Mouse (Mus musculus): Measurements from ENCODE around the gene Uchl5. TPM values are rescaled to one million over a fixed set of nuclear protein-coding genes. Genes with fewer than 3 reads are reported as not detected.

Uchl5 gene
- polyA plus RNA-seq, 1 experiment: 4.9 TPM

GRCm38 (mm10) chr1:143739361-143740350 is 37.4 kb upstream of the Uchl5 start:
- WGBS: 1% methylated on average over 69 of the region's 71 CpGs
- TF ChIP-seq CTCF (IDR thresholded peaks at IDR 0.05; ENCODE audit: extremely low read depth, insufficient read depth, insufficient read length, insufficient replicate concordance) (no peak), POLR2A (IDR thresholded peaks at IDR 0.05; ENCODE audit: low read depth, low read length) (peak; percentile 37; the same call in 1 of the 2 replicates)
- Histone ChIP-seq H3K4me1 (ENCODE audit: control insufficient read depth, insufficient read depth, insufficient read length) (peaks cover 3% of the 10 kb centered on the region; the same call in 1 of the 2 replicates), H3K36me3 (ENCODE audit: control insufficient read depth, insufficient read depth, low read length) (peaks cover 3% of the 10 kb centered on the region), H3K27ac (ENCODE audit: insufficient read depth, low read length) (peak overlapping the region; percentile 59), H3K4me3 (ENCODE audit: extremely low read depth, insufficient read depth, insufficient read length) (peak overlapping the region; percentile 85), H3K27me3 (ENCODE audit: control insufficient read depth, insufficient read depth, low read length) (no peaks in the 10 kb centered on the region)
- DNase-seq (ENCODE audit: low read depth in 1 of 2, low spot score in 2 of 2): peak; percentile 75 to 92

DNA sequence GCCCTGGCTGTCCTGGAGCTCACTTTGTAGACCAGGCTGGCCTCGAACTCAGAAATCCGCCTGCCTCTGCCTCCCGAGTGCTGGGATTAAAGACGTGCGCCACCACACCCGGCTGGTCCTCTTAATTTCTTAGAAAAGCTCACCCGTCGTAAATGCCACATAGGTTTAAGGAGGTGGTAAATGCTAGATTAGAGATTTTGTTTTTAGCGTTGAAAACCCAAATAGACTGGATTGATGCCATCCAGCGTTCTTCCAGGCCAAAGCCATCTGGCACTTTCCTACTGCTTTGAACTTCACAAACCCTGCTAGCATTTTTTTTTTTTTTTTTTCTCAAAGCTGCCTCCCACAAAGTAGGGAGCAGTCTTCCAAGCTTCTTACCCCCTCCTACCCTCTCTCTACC is 36.5 kb upstream of the Uchl5 start:
- Histone ChIP-seq H3K4me1 (ENCODE audit: control insufficient read depth, insufficient read depth, insufficient read length) (peaks cover 3% of the 10 kb centered on the region; the same call in 1 of the 2 replicates), H3K36me3 (ENCODE audit: control insufficient read depth, insufficient read depth, low read length) (peaks cover 7% of the 10 kb centered on the region), H3K27ac (ENCODE audit: insufficient read depth, low read length) (no peak overlapping the region), H3K4me3 (ENCODE audit: extremely low read depth, insufficient read depth, insufficient read length) (no peak overlapping the region), H3K27me3 (ENCODE audit: control insufficient read depth, insufficient read depth, low read length) (no peaks in the 10 kb centered on the region)
- 90% methylated on average over 10 of the region's 10 CpGs for WGBS
- DNase-seq (ENCODE audit: low read depth in 1 of 2, low spot score in 2 of 2): no peak
- TF ChIP-seq CTCF (IDR thresholded peaks at IDR 0.05; ENCODE audit: extremely low read depth, insufficient read depth, insufficient read length, insufficient replicate concordance) (no peak), POLR2A (IDR thresholded peaks at IDR 0.05; ENCODE audit: low read depth, low read length) (no peak)

DNA sequence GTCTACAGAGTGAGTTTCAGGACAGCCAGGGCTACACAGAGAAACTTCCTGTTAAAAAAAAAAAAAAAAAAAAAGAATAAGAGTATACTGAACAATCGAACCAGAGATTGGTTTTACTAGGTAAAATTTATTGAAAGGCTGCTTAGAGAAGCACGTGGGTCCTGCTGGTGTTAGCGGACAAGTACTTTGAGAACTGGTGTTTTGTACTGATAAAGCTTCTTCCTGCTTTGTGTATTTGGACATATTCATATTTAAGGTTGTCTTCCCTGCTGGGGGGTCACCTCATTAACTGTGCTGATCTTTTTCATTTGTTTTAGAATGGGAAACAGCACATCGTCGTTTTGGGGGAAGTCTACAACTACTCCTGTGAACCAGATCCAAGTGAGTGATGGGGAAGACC is 35.7 kb upstream of the Uchl5 start:
- Histone ChIP-seq H3K27me3 (ENCODE audit: control insufficient read depth, insufficient read depth, low read length) (no peaks in the 10 kb centered on the region), H3K4me3 (ENCODE audit: extremely low read depth, insufficient read depth, insufficient read length) (no peak overlapping the region), H3K27ac (ENCODE audit: insufficient read depth, low read length) (no peak overlapping the region), H3K36me3 (ENCODE audit: control insufficient read depth, insufficient read depth, low read length) (peaks cover 14% of the 10 kb centered on the region), H3K4me1 (ENCODE audit: control insufficient read depth, insufficient read depth, insufficient read length) (peaks cover 3% of the 10 kb centered on the region; the same call in 1 of the 2 replicates)
- DNase-seq (ENCODE audit: low read depth in 1 of 2, low spot score in 2 of 2): no peak
- 79% methylated on average over 5 of the region's 5 CpGs for WGBS
- no peak for TF ChIP-seq CTCF (IDR thresholded peaks at IDR 0.05; ENCODE audit: extremely low read depth, insufficient read depth, insufficient read length, insufficient replicate concordance)
- no peak for TF ChIP-seq POLR2A (IDR thresholded peaks at IDR 0.05; ENCODE audit: low read depth, low read length)

GRCm38 (mm10) chr1:143742186-143742585 is 34.9 kb upstream of the Uchl5 start:
- no peak overlapping the region for H3K27ac ChIP-seq (ENCODE audit: insufficient read depth, low read length)
- TF ChIP-seq CTCF (IDR thresholded peaks at IDR 0.05; ENCODE audit: extremely low read depth, insufficient read depth, insufficient read length, insufficient replicate concordance): no peak
- no peak for TF ChIP-seq POLR2A (IDR thresholded peaks at IDR 0.05; ENCODE audit: low read depth, low read length)
- DNase-seq (ENCODE audit: low read depth in 1 of 2, low spot score in 2 of 2): no peak
- 95% methylated on average over 6 of the region's 6 CpGs for WGBS
- H3K27me3 ChIP-seq (ENCODE audit: control insufficient read depth, insufficient read depth, low read length): no peaks in the 10 kb centered on the region
- peaks cover 16% of the 10 kb centered on the region for H3K36me3 ChIP-seq (ENCODE audit: control insufficient read depth, insufficient read depth, low read length)
- no peak overlapping the region for H3K4me3 ChIP-seq (ENCODE audit: extremely low read depth, insufficient read depth, insufficient read length)
- H3K4me1 ChIP-seq (ENCODE audit: control insufficient read depth, insufficient read depth, insufficient read length): peaks cover 3% of the 10 kb centered on the region; the same call in 1 of the 2 replicates

DNA sequence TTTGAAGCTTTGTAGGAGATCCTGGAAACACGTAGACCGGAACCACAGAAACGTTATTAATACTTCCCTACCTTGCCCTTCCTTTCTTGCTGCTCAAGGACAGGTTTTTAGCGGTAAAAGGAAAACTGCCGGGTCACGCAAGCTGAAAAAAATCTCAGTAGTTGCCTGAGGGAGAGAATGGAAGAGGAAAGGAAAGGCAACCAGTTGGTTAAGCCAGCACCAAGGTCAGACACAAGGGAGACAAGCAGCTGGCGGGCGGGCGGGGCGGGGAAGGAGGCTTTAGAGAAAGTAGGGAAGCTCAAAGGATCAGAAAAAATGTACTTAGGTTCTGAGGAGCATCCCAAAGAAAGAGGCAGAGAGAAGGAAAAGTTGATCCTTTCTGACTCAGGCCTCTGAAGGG is 31.2 kb upstream of the Uchl5 start:
- no peak overlapping the region for H3K4me3 ChIP-seq (ENCODE audit: extremely low read depth, insufficient read depth, insufficient read length)
- 91% methylated on average over 10 of the region's 10 CpGs for WGBS
- DNase-seq (ENCODE audit: low read depth in 1 of 2, low spot score in 2 of 2): no peak
- TF ChIP-seq POLR2A (IDR thresholded peaks at IDR 0.05; ENCODE audit: low read depth, low read length): no peak
- no peak for TF ChIP-seq CTCF (IDR thresholded peaks at IDR 0.05; ENCODE audit: extremely low read depth, insufficient read depth, insufficient read length, insufficient replicate concordance)
- no peaks in the 10 kb centered on the region for H3K4me1 ChIP-seq (ENCODE audit: control insufficient read depth, insufficient read depth, insufficient read length)
- H3K27ac ChIP-seq (ENCODE audit: insufficient read depth, low read length): no peak overlapping the region
- H3K36me3 ChIP-seq (ENCODE audit: control insufficient read depth, insufficient read depth, low read length): peaks cover 20% of the 10 kb centered on the region
- H3K27me3 ChIP-seq (ENCODE audit: control insufficient read depth, insufficient read depth, low read length): no peaks in the 10 kb centered on the region

DNA sequence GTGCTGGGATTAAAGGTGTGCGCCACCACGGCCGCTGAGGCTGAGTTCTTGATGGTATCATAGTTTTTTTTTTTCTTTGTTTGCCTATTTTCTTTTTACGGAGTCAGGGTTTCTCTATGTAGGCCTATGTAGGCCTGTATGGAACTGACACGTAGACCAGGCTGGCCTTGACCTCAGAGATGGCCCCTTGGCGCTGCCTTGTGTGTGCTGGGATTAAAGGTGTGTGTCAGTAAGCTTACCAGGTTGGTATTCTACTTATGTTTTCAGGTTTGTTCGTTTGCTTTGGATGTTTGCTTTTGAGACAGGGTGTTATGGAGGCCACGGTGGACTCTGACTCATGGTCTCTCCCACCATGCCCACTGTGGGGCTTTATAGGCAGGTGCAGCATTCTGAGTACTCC is 14.9 kb upstream of the Uchl5 start:
- 96% methylated on average over 8 of the region's 8 CpGs for WGBS
- H3K27me3 ChIP-seq (ENCODE audit: control insufficient read depth, insufficient read depth, low read length): no peaks in the 10 kb centered on the region
- H3K4me3 ChIP-seq (ENCODE audit: extremely low read depth, insufficient read depth, insufficient read length): no peak overlapping the region
- no peak overlapping the region for H3K27ac ChIP-seq (ENCODE audit: insufficient read depth, low read length)
- no peaks in the 10 kb centered on the region for H3K4me1 ChIP-seq (ENCODE audit: control insufficient read depth, insufficient read depth, insufficient read length)
- peaks cover 1% of the 10 kb centered on the region; the same call in 1 of the 2 replicates for H3K36me3 ChIP-seq (ENCODE audit: control insufficient read depth, insufficient read depth, low read length)
- no peak for DNase-seq (ENCODE audit: low read depth in 1 of 2, low spot score in 2 of 2)
- TF ChIP-seq POLR2A (IDR thresholded peaks at IDR 0.05; ENCODE audit: low read depth, low read length) (no peak), CTCF (IDR thresholded peaks at IDR 0.05; ENCODE audit: extremely low read depth, insufficient read depth, insufficient read length, insufficient replicate concordance) (no peak)
